Mouse (Mus musculus): Measurements from ENCODE around the gene Elmo2. TPM values are rescaled to one million over a fixed set of nuclear protein-coding genes. Genes with fewer than 3 reads are reported as not detected.

Elmo2 gene
- polyA plus RNA-seq, 1 experiment from 2014 or later: 45.2 TPM

- POLR2A ChIA-PET: interaction anchor here (0.6 kb wide), 1 partner anchor 33 kb away, joined by 3 read pairs; no protein-coding TSS in a partner anchor
- CTCF ChIA-PET: no interaction called here
- in situ Hi-C loops (cut with MboI; ENCODE audit: low pct_unique_long_range_greater_than_20kb): no loop called here
- TF ChIP-seq CTCF (IDR thresholded peaks at IDR 0.05): no peak
- ATAC-seq (no peak), DNase-seq (ENCODE audit: low read depth, low spot score) (no peak)
- H3K27me3 ChIP-seq: no peaks in the 10 kb centered on the region
Observed at GRCm38 (mm10) chr2:165312381-165312780, 13.9 kb downstream of the Elmo2 start.

- no peak for ATAC-seq
- POLR2A ChIA-PET: interaction anchor here (0.6 kb wide), 1 partner anchor 33 kb away, joined by 3 read pairs; no protein-coding TSS in a partner anchor
- H3K27me3 ChIP-seq: no peaks in the 10 kb centered on the region
- DNase-seq (ENCODE audit: low read depth, low spot score): no peak
- in situ Hi-C loops (cut with MboI; ENCODE audit: low pct_unique_long_range_greater_than_20kb): no loop called here
- CTCF ChIA-PET: no interaction called here
- no peak for TF ChIP-seq CTCF (IDR thresholded peaks at IDR 0.05)
Observed at GRCm38 (mm10) chr2:165311577-165311976, 14.7 kb downstream of the Elmo2 start.

GRCm38 (mm10) chr2:165310818-165311425 lies 15.4 kb downstream of the Elmo2 start:
- ChIA-PET CTCF (interaction anchor here (1.5 kb wide), 1 partner anchor 21 kb away, joined by 4 read pairs; no protein-coding TSS in a partner anchor), POLR2A (no interaction called here)
- in situ Hi-C loops (cut with MboI; ENCODE audit: low pct_unique_long_range_greater_than_20kb): no loop called here
- no peaks in the 10 kb centered on the region for H3K27me3 ChIP-seq
- ATAC-seq: no peak
- no peak for DNase-seq (ENCODE audit: low read depth, low spot score)
- TF ChIP-seq CTCF (IDR thresholded peaks at IDR 0.05): no peak

GRCm38 (mm10) chr2:165307801-165308200 lies 18.5 kb downstream of the Elmo2 start:
- CTCF ChIA-PET: interaction anchor here (0.6 to 1.0 kb wide), 2 partner anchors 19 to 29 kb away, joined by 4 to 6 read pairs; no protein-coding TSS in a partner anchor
- POLR2A ChIA-PET: no interaction called here
- DNase-seq (ENCODE audit: low read depth, low spot score): no peak
- no peak for ATAC-seq
- in situ Hi-C loops (cut with MboI; ENCODE audit: low pct_unique_long_range_greater_than_20kb): no loop called here
- no peaks in the 10 kb centered on the region for H3K27me3 ChIP-seq
- TF ChIP-seq CTCF (IDR thresholded peaks at IDR 0.05): no peak

GRCm38 (mm10) chr2:165305438-165305837 lies 20.8 kb downstream of the Elmo2 start:
- CTCF ChIA-PET: no interaction called here

GRCm38 (mm10) chr2:165304819-165305218 lies 21.5 kb downstream of the Elmo2 start:
- ChIA-PET CTCF (no interaction called here), POLR2A (interaction anchor here (1.8 kb wide), 1 partner anchor 17 kb away, joined by 4 read pairs; the partner anchor contains the start of gene Slc35c2)
- DNase-seq (ENCODE audit: low read depth, low spot score): no peak
- TF ChIP-seq CTCF (IDR thresholded peaks at IDR 0.05): no peak
- in situ Hi-C loops (cut with MboI; ENCODE audit: low pct_unique_long_range_greater_than_20kb): no loop called here
- ATAC-seq: no peak
- H3K27me3 ChIP-seq: no peaks in the 10 kb centered on the region

More at GRCm38 (mm10) chr2:165305438-165305837, 20.8 kb downstream of the Elmo2 start:
- no peak for TF ChIP-seq CTCF (IDR thresholded peaks at IDR 0.05)
- DNase-seq (ENCODE audit: low read depth, low spot score) (no peak), ATAC-seq (no peak)
- POLR2A ChIA-PET: interaction anchor here (1.8 kb wide), 1 partner anchor 18 kb away, joined by 4 read pairs; the partner anchor contains the start of gene Slc35c2
- in situ Hi-C loops (cut with MboI; ENCODE audit: low pct_unique_long_range_greater_than_20kb): no loop called here
- H3K27me3 ChIP-seq: no peaks in the 10 kb centered on the region

GRCm38 (mm10) chr2:165303354-165304012 lies 22.8 kb downstream of the Elmo2 start:
- no peaks in the 10 kb centered on the region for H3K27me3 ChIP-seq
- no peak for DNase-seq (ENCODE audit: low read depth, low spot score)
- TF ChIP-seq CTCF (IDR thresholded peaks at IDR 0.05): no peak
- no peak for ATAC-seq
- ChIA-PET CTCF (interaction anchor here (0.7 kb wide), 1 partner anchor 16 kb away, joined by 3 read pairs; the partner anchor contains the start of gene Slc35c2), POLR2A (no interaction called here)
- in situ Hi-C loops (cut with MboI; ENCODE audit: low pct_unique_long_range_greater_than_20kb): no loop called here

GRCm38 (mm10) chr2:165301409-165301808 lies 24.9 kb downstream of the Elmo2 start:
- ATAC-seq (no peak), DNase-seq (ENCODE audit: low read depth, low spot score) (no peak)
- no peaks in the 10 kb centered on the region for H3K27me3 ChIP-seq
- CTCF ChIA-PET: no interaction called here
- POLR2A ChIA-PET: no interaction called here
- in situ Hi-C loops (cut with MboI; ENCODE audit: low pct_unique_long_range_greater_than_20kb): no loop called here
- no peak for TF ChIP-seq CTCF (IDR thresholded peaks at IDR 0.05)

GRCm38 (mm10) chr2:165300885-165301284 lies 25.4 kb downstream of the Elmo2 start:
- ChIA-PET POLR2A (no interaction called here), CTCF (no interaction called here)
- DNase-seq (ENCODE audit: low read depth, low spot score) (no peak), ATAC-seq (no peak)
- H3K27me3 ChIP-seq: no peaks in the 10 kb centered on the region
- in situ Hi-C loops (cut with MboI; ENCODE audit: low pct_unique_long_range_greater_than_20kb): no loop called here
- no peak for TF ChIP-seq CTCF (IDR thresholded peaks at IDR 0.05)

- CTCF ChIA-PET: no interaction called here
- no peaks in the 10 kb centered on the region for H3K27me3 ChIP-seq
- no peak for DNase-seq (ENCODE audit: low read depth, low spot score)
- ATAC-seq: no peak
- POLR2A ChIA-PET: no interaction called here
- in situ Hi-C loops (cut with MboI; ENCODE audit: low pct_unique_long_range_greater_than_20kb): no loop called here
- no peak for TF ChIP-seq CTCF (IDR thresholded peaks at IDR 0.05)
Observed at GRCm38 (mm10) chr2:165300424-165300823, 25.9 kb downstream of the Elmo2 start.

- TF ChIP-seq CTCF (IDR thresholded peaks at IDR 0.05): no peak
- ATAC-seq: no peak
- ChIA-PET POLR2A (no interaction called here), CTCF (no interaction called here)
- no peaks in the 10 kb centered on the region for H3K27me3 ChIP-seq
- no peak for DNase-seq (ENCODE audit: low read depth, low spot score)
- in situ Hi-C loops (cut with MboI; ENCODE audit: low pct_unique_long_range_greater_than_20kb): no loop called here
Observed at GRCm38 (mm10) chr2:165297429-165297828, 28.9 kb downstream of the Elmo2 start.
